Mouse (Mus musculus): ENCODE measurements around the gene Sorcs1. TPM values are rescaled to one million over a fixed set of nuclear protein-coding genes. Genes with fewer than 3 reads are reported as not detected.
A peak's percentile ranks its signal among the peaks of the same experiment; 100 is the strongest.

Sorcs1 gene
- total RNA-seq, 1 experiment from 2014 or later: 0.96 TPM

- no peak for DNase-seq
Measured at GRCm38 (mm10) chr19:50418962-50419720, 259.3 kb downstream of the Sorcs1 start.

DNA sequence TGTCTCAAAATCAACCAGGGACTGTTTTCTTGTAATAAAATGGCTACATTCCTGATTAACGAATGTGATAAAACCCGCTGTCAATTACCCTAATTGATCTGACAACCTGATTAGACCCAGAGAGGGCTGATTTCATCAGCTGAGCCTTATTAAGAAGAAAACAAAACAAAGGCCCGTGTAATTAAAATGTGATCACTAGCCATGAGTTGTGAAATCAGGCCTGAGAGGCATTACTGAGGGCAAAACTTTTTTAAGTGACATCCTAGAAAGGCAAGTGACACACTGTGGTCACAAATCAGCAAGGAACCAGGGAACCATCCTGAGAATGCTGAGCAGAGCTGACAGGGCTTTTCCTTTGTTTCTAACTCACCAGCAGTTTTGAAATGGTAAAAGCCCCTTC lies 267.9 kb downstream of the Sorcs1 start:
- no peak for DNase-seq

- peak; percentile 8 for DNase-seq
Measured at GRCm38 (mm10) chr19:50398341-50398740, 280.1 kb downstream of the Sorcs1 start.

DNA sequence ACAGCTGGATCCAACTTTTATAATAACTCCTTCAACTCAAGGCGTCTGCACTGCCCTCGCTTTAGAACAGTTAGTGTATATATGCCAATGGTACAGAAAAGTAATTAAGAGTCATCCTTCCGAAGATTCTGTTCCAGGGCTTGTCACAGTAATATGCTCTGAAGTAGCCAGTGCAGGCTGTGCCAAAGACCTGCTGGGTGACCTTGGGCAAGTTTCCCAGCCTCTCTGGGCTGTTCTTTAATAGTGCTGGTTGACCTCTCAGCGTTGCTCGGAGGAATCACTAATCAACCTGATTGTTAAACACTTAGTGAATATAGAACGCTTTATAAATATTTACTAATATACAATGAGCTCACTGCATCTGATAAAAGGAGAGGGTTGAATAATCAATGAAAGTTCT lies 282.7 kb downstream of the Sorcs1 start:
- DNase-seq: peak; percentile 54

DNA sequence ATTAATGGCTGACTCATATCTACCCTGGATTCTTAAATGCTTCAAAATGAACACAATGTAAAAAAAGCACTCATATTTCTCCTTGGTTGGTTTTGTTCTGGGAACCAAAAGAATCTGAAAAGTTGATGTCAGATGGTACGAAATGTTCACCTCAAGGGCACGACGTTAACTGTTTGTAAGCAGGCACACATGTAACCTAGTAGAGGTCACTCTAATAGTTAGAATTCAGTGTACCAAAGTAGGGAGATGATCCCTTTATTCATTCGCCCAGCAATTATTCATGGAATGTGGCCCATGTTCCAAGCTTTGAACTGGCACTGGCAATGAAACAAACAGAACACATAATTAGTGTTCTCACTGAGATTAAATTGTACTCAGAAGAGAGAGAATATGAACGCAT lies 284.3 kb downstream of the Sorcs1 start:
- no peak for DNase-seq

DNA sequence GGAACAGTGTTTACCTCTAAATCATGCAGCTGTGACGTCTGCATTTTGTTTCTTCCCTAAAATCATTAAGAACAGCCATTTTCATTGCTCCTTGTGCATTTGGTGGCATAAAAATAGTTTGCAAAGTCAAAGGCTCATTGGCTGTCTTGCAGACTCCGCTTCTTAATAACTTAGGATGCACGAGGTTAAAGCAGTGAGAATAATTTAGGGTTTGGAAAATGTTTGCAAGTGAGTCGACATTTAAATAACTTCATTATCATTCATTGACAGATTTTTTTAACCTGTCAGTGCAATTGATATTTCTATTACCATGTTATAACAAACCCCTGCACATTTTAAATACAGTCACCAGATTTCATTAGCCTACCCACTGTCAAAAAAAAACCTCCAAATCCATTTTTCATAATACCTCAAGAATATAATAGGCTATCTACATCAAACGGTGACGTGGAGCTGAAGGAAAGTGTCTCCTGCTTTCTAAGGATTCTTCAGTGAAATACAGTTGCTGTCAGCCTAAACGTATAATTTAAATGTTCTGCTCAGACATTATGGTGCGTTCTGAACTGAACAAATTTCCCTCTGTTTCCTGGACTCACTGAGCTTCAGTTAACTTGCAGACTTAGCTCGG lies 288.4 kb downstream of the Sorcs1 start:
- no peak for DNase-seq

DNA sequence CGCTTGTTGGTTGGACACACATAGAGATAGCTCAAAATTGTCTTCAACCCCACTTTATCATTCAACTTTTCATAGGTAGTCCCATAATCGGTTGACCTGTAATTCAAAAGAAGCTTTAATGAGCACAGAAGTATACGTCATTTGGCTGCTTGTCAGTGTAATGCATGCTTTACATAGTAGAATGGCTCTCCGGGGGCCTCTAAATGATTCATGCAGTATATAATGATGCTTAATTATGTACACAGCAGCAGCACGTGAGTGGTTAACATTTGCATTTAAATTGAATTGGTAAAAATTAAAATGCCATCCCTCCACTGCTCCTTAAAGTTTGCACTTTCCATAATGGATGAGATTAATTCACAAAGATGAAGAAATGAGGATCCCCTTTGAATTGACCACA lies 299.5 kb downstream of the Sorcs1 start:
- DNase-seq: no peak

DNA sequence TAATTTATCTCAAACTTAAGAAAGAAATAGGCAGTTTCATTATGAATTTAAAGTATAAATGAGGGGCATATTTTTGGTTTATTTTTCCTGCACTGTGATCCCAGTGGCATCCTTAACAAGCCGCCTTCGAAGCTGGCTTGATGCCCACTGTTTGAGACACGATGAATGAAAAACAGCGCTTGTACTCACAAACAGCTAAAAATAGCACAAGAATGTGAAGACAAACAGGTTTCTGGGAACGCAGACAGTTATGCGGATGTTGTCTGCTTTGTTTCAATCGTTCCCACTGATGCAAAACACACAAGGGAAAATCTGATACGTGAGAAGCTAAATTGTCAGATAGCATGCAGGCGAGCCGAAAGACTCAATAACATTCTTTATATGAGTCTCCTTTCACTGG lies 303.7 kb downstream of the Sorcs1 start:
- DNase-seq: peak; percentile 45

DNA sequence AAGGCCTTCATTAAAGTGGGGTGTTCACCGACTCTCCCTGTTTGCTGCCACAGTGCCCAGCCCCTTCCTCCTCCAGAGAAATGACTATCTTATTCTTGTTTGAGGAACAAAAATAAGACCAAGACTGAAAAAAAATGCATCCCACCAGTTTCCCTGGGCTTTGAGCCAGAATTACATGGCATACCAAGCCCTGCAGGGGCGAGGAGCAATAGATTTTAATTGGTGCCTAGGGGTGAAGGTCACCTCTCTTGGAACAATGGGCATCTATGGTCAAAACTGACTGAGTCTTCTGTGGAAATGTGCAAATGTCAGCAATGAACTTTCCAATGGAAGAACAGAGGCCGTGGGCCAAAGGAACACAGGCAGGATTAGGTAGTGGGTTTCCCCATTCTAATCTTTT lies 312.0 kb downstream of the Sorcs1 start:
- no peak for DNase-seq

DNA sequence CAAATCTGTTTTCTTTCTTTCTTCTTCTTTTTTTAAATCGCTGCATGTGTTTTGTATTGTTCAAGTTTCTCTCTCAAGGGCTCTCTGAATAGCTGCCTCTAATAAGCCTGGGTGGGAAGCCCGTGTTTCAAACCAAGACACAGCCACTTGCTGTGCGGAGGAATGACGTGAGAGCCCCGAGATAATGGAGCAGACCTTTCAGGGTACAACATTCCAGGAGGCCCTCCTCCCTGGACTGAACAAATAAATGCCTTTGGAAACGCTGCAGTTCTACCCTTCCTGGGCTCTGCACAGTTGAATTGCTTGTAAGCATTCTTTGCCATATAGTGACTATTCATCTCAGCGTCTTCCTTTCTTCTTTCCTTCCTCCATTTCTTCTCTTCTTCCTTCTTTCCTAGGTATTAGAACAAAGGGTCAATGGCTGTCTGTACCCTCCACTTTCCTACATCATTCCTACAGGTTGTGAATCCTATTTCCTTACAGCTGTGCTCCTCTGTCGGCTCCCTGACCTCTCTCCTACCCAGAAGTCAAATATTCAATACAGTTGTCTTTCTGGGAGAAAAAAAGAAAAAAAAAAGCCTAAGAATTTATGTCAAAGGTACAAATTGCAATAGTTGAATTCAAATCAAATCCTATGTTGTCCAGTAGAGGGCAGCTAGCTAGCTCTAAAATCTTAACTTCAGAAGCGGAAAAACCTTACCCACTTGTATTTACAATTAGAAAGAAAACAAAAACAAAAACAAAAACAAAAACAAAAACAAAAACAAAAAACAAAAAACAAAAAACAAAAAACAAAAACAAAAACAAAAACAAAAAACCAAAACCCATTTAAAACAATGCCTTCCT lies 315.6 kb downstream of the Sorcs1 start:
- DNase-seq: no peak

- DNase-seq: no peak
Measured at GRCm38 (mm10) chr19:50358561-50358960, 319.9 kb downstream of the Sorcs1 start.

GRCm38 (mm10) chr19:50339211-50339610 lies 339.2 kb downstream of the Sorcs1 start:
- no peak for DNase-seq

- no peak for DNase-seq
Measured at GRCm38 (mm10) chr19:50336751-50337150, 341.7 kb downstream of the Sorcs1 start.

GRCm38 (mm10) chr19:50331136-50331535 lies 347.3 kb downstream of the Sorcs1 start:
- DNase-seq: no peak

DNA sequence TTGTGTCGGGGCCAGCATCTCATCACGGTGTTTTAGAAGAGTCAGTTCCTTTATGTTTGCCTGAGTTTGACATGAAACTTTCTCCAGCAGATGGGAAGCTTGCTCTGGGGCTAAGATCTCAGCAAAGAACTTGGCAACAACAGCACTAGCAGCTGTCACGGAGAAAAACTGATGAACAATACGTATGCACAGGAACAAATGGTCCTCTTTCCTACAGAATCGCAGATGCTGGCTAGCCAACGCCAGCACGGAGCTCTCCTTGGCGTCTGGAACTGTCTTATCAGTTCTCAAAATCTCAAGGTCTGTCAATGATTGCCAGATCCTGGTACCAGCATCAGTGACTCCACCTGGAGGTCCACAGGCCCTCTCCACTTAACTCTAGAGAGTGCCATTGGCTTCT lies 350.6 kb downstream of the Sorcs1 start:
- DNase-seq: no peak

DNA sequence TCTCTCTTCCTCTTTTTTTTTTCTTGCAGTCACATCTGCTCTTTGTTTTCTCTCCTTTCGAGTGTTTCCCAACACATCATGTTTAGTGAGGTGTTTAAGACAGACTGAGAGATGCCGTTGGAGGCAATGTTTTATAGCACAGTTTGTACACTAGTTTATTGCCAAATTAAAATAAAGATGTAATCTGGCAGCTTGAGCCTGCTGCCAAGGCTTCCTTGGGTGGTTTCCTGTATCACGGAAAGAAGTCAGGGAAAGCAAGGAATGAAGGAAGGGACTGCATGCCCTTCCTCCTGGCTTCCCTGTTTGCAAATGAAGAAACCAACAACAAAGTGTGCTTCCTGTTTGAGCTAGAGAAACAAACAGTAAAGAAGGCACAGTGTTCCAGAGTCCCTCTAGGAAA lies 352.3 kb downstream of the Sorcs1 start:
- DNase-seq: no peak

DNA sequence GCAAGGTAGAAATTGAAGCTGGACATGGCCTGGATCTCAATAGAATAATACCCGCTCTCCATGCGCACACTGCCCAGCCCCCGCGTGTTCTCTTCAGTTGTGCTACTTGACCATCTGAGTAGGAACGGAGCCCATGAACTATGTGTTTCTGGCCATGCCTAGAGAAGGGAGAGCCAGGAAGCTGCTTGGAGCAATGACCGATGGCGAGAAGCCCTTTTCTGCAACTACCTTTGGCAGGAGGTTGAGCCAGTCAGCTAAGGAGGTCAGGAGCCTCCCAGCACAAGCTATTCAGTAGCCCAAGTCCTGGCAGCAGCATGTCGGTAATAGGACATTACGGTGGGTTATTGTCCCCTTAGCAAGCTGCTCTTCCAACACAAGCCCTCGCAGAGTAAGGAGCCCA lies 352.8 kb downstream of the Sorcs1 start:
- DNase-seq: peak; percentile 11

DNA sequence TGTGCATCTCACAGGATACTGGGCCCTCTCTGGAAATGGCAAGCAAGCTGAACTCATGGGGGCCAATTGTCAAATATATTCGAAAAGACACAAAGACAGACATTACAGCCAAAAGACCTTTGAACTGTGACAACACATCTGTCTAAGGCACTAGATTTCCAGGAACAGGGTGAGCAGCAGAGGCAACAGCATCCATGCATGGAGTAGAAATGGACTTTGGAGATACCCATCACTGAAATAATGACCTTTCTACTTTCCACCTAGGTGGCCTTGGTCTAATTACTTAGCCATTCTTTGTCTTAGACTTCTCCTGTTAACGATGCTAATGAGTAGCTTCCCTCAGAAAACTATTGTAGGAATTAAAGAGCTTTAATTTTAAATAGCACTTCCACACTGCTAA lies 371.4 kb downstream of the Sorcs1 start:
- no peak for DNase-seq

DNA sequence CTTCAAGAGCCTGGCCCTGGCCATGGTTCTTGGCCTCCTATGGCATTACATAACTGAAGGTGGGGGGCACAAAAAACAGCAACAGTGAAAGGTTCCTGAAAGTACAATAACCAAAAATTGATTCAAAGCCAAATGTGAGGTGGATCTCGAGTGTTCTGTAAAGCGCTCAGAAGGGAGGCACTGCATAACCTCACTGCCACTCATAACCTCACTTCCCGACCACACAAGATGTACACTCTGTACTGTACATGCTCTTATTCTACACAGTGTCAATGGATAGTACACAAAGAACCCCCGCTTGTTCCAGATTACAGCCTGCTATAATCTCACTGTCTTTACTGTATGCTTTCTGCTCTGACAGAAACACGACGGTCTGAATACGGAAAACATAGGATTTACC lies 384.2 kb downstream of the Sorcs1 start:
- no peak for DNase-seq

DNA sequence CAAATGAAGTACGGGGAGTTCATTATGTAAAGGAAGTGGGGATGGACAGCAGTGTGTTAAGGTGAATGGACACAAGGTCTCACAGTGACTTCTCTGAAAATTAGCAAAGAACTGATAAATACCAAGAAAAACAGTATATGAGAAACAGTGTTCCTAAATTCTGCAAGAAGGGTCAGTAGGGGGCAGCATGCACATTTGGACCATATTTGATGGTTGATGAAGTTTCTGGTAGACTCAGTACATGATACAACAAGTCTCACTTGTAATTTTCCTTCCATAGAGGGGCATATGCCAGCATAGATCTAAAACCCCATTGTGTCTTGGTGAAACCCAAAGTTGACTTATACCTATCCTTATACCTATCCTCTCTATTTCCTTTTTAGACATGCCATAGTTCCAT lies 414.0 kb downstream of the Sorcs1 start:
- peak; percentile 21 for DNase-seq

DNA sequence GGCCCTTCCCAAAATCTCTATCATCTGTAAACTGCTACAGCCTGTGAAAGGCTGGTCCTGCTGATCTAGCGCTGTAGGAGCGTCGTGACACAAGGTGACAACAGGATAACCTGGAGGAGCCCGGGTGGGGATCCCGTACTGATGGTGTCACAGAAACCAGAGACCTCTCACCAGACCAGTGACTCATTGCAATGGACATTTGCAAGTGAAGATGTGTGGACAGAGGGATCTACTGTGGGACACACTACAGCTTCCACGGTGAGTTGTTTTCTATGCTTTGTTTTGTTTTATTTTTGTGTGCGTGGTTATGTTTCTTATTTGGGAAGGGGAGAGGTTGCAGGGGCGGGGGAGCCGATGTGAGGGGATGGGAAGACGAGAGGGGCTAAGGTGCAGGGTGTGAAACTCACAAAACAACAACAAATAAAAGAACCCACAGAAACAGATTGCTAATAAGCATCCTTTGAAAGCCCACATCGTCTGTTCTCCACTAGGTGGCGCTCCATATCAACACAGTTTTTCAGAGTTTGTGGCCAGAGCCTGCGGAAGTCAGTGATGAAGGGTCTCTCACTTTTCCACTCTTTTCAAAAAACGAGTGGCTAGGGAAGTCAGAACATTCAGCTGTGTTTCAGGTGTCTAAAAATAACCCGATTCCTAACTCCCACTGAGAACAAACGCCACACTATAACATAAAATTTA lies 419.6 kb downstream of the Sorcs1 start:
- peak; percentile 59 for DNase-seq

- DNase-seq: no peak
Measured at GRCm38 (mm10) chr19:50220476-50220875, 458.0 kb downstream of the Sorcs1 start.
